Mouse (Mus musculus) heart, embryonic 14.5 days (tissue): ENCODE results near the gene Ugdh. TPM values are rescaled to one million over a fixed set of nuclear protein-coding genes. Genes with fewer than 3 reads are reported as not detected.
"Not testable (repeated sequence)": the region's sequence is repeated elsewhere in the genome, so short reads cannot be mapped to it uniquely, and the experiment has no call there.

Experiments
- ATAC-seq: fragments of 200-750 bp; cut with Nextera tagmentation; 2 replicates; pipeline ENCODE4 v1.8.0; 2017; ENCODE audit warnings: low read depth, moderate TSS enrichment; ENCODE audit not compliant: insufficient number of reproducible peaks, insufficient read depth, low FRiP score
- H3K27ac ChIP-seq, 2 experiments: fragments of 200-500 bp in 1 of 2; fragments of 300-500 bp in 1 of 2; sonication (generic) in 1 of 2; replicated peaks in 1 of 2; 2 replicates each; pipeline ENCODE4 v1.5.1; 2012 to 2014; ENCODE audit warnings: low read depth in 2 of 2, low read length in 2 of 2, control low read depth in 1 of 2, mild to moderate bottlenecking in 1 of 2, mixed read lengths in 1 of 2; ENCODE audit not compliant: control insufficient read depth in 1 of 2, insufficient read depth in 1 of 2
- H3K27me3 ChIP-seq: fragments of 300-500 bp; sonication (generic); 2 replicates; pipeline ENCODE4 v1.6.1; 2014; ENCODE audit warnings: mild to moderate bottlenecking, low read length, control low read depth; ENCODE audit not compliant: control insufficient read depth, insufficient read depth
- H3K36me3 ChIP-seq: fragments of 300-500 bp; sonication (generic); 2 replicates; pipeline ENCODE4 v1.6.1; 2014; ENCODE audit warnings: mild to moderate bottlenecking, control low read depth, low read length, mixed read lengths; ENCODE audit not compliant: control insufficient read depth, insufficient read depth
- H3K4me1 ChIP-seq, 2 experiments: fragments of 200-500 bp in 1 of 2; fragments of 300-500 bp in 1 of 2; sonication (generic) in 1 of 2; 2 replicates each; pipeline ENCODE4 v1.6.1; 2012 to 2014; ENCODE audit warnings: low read length in 2 of 2, control low read depth in 1 of 2, mixed read lengths in 1 of 2; ENCODE audit not compliant: control insufficient read depth in 2 of 2, insufficient read depth in 2 of 2
- H3K4me2 ChIP-seq: fragments of 300-500 bp; sonication (generic); 2 replicates; pipeline ENCODE4 v1.6.1; 2014; ENCODE audit warnings: mild to moderate bottlenecking, low read length
- H3K4me3 ChIP-seq, 2 experiments: fragments of 200-500 bp in 1 of 2; fragments of 300-500 bp in 1 of 2; sonication (generic) in 1 of 2; 2 replicates each; pipeline ENCODE4 v1.5.1; 2012 to 2014; ENCODE audit warnings: low read length in 2 of 2, mild to moderate bottlenecking in 2 of 2, control low read depth in 1 of 2, low read depth in 1 of 2, moderate library complexity in 1 of 2; ENCODE audit not compliant: control insufficient read depth in 1 of 2, insufficient read depth in 1 of 2
- H3K9ac ChIP-seq: fragments of 300-500 bp; sonication (generic); 2 replicates; pipeline ENCODE4 v1.6.1; 2014; ENCODE audit warnings: mild to moderate bottlenecking, low read length
- H3K9me3 ChIP-seq: fragments of 300-500 bp; sonication (generic); 2 replicates; pipeline ENCODE4 v1.6.1; 2016; ENCODE audit warnings: low read length, control low read depth; ENCODE audit not compliant: control insufficient read depth
- WGBS: fragments of 180-500 bp; shearing (Covaris S2); extraction: QIAGEN DNeasy Blood & Tissue Kit; methylation state at CpG from one replicate; pipeline ENCODE4 v1.1.7; 2014; 5-methylcytosine and 5-hydroxymethylcytosine counted together
- polyA plus RNA-seq: library from polyadenylated mRNA; unstranded; fragments of >200 nt; fragmentation: Nextera tagmentation; extraction: Ambion mirVana; gene quantifications from 2 replicates; pipeline ENCODE4 v1.2.1, GENCODE M21; 2014

Ugdh gene
- 48.7 and 59.8 TPM in 2 replicates for polyA plus RNA-seq

DNA sequence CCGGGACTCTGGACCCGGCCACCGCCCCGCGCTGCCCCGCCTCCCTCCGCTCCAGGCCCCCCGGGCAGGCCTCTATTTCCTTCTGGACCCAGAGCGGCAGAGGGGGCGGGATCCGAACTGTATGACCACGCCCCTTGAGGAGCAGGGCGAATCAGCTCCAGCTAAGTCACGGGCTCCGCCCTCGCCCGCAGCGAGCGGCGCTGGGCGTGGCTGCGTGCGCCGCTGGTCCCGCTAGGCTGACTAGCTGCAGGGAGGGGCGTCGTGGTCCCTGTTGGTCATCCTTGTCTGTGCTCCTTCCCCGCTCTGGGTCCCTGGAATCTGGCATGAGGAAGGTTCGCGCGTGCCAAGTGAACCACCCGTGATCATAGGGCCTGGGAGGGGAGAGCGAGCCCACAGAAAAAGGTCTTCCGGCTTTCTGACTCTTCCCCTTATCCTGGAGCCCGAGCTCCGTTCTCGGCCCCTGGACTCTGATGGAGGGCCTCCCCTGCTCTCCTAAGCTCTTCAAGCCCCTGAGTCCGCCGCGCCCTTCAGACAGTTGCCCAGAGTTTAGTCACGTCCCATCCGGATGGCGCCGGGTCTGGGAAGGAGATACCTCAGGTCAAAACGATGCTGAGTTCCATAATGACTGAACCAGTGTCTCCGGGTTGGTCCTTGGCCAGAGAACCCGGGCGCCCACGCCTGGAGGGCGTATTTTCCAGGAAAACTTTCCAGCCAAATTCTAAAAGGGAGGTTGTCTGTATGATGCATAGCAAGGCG lies at the start of gene Ugdh:
TSS of gene Ugdh (minus strand) at position 144 of the 756 bp plus-strand sequence.
- ATAC-seq = peak; percentile 96
- no peaks in the 10 kb centered on the region for H3K27me3 ChIP-seq
- H3K27ac ChIP-seq = peak within 1 kb of the TSS; percentile 91 to 92
- under 1% methylated on average over 44 of the region's 51 CpGs for WGBS
- no peaks in the 10 kb centered on the region for H3K9me3 ChIP-seq
- peak within 1 kb of the TSS; percentile 83 for H3K4me2 ChIP-seq
- 0 out of 2 replicates have a peak, but pooled peaks cover 4% of the 10 kb centered on the region for H3K36me3 ChIP-seq
- H3K4me3 ChIP-seq = peak within 1 kb of the TSS; percentile 59 to 92
- H3K9ac ChIP-seq = peak within 1 kb of the TSS; percentile 75
- peaks cover 3 to 22% of the 10 kb centered on the region in 2 experiments; a peak in 3 of 4 replicates for H3K4me1 ChIP-seq

DNA sequence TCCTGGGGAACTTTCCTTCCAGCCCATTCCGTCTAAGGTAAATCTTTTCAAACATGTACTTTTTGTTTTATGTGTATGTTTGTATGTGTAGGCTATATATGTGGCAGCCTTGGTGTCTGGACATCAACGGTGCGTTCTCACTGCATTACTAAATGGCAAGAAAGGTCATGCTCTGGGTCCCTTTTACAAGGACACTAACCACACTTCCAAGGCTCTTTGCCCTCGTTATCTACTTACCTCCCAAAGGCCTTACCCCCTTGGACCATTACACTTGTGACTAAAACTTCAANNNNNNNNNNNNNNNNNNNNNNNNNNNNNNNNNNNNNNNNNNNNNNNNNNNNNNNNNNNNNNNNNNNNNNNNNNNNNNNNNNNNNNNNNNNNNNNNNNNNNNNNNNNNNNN lies 47.2 kb upstream of the Ugdh start:
- Histone ChIP-seq H3K9ac (no peak overlapping the region), H3K4me1 (peaks cover 13 to 34% of the 10 kb centered on the region in 2 experiments), H3K4me3 (no peak overlapping the region), H3K36me3 (0 out of 2 replicates have a peak, but pooled peaks cover 3% of the 10 kb centered on the region), H3K4me2 (no peak overlapping the region), H3K27ac (no peak overlapping the region), H3K27me3 (no peaks in the 10 kb centered on the region), H3K9me3 (no peaks in the 10 kb centered on the region)
- WGBS = 77% methylated on average over 4 of the region's 4 CpGs
- ATAC-seq = no peak

DNA sequence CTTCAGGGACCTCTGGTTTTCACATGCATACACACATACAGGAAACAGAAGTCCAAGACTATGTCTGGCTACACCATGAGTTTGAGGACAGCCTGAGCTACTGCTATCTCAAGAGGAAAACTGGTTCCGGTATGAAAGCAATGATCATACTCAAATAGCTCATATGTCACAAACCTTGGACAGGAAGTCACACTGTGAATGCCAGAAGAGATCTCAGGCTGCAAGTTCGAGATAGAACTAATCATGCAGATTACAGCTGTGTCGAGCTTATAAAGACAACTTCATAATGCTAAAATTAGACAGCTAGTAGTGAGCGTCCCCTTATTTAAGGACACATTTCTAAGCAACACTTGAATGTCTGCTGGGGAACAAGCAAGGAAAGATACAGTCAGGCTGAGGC lies 44.8 kb upstream of the Ugdh start:
- no peaks in the 10 kb centered on the region for H3K9me3 ChIP-seq
- peak overlapping the region; percentile 29; the same call in 1 of the 2 replicates for H3K4me2 ChIP-seq
- peak overlapping the region; percentile 85 to 88 for H3K27ac ChIP-seq
- no peak overlapping the region for H3K4me3 ChIP-seq
- WGBS = 3% methylated on average over 4 of the region's 4 CpGs
- H3K4me1 ChIP-seq = peaks cover 7 to 15% of the 10 kb centered on the region in 2 experiments
- peak overlapping the region; percentile 34 for H3K9ac ChIP-seq
- no peaks in the 10 kb centered on the region for H3K27me3 ChIP-seq
- no peak for ATAC-seq
- H3K36me3 ChIP-seq = peaks cover 7% of the 10 kb centered on the region; the same call in 1 of the 2 replicates

DNA sequence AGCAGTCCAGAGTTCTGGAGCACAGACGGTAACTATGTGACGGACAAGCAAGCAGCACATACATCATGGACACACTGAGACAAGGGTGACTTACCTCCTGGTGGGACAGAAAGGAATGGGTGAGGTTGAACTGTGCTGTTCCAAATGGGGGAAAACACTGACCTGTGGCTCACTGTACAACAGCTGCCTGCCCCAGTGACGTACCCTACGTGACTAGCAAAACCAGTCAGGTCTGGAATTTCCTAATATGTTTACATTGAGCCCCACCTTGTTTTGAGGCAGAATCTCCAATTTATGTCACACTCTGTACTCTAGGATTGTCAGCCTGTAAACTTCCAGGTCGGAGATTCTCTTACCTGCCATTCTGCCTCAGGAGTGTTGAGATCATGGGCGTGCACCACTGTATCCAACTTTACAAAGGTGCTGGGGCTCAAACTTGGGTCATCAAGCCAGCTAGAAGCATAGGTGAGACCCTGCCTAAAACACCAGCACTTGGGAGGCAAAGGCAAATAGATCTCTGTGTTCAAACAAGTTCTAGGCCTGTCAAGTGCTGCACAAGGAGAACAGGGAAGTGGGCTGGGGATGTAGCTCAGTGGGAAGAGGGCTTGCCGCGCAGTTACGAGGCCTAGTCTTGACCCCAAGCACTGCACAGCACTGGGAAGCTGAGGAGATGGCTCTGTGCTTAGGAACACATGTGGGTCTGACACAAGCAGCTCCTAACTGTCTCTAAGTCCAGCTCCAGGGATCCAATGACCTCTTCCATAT lies 44.1 kb upstream of the Ugdh start:
- H3K4me3 ChIP-seq = no peak overlapping the region
- no peaks in the 10 kb centered on the region for H3K9me3 ChIP-seq
- peaks cover 7% of the 10 kb centered on the region; the same call in 1 of the 2 replicates for H3K36me3 ChIP-seq
- 87% methylated on average over 9 of the region's 9 CpGs for WGBS
- H3K9ac ChIP-seq = no peak overlapping the region
- peaks cover 7 to 15% of the 10 kb centered on the region in 2 experiments for H3K4me1 ChIP-seq
- H3K4me2 ChIP-seq = no peak overlapping the region
- no peaks in the 10 kb centered on the region for H3K27me3 ChIP-seq
- peak overlapping the region; percentile 85 to 88 for H3K27ac ChIP-seq
- no peak for ATAC-seq

DNA sequence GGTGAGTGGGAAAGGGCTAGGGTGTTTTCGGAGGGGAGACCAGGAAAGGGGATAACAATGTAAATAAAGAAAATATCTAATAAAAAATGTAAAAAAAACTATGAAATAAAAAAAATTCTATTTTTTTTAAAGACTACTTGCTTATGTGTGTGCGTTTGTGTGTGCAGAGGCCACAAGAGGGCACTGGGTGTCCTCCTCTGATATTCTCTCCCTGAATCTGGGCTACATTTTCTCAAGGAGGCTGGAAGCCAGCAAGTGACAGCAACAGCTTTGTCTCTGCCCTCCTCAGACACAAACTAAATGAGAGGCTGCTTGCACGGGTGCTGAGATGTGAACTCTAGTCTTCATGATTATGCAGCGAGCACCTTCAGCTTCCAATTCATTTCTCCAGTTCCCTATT lies 42.5 kb upstream of the Ugdh start:
- no peak for ATAC-seq
- 75% methylated on average over 4 of the region's 4 CpGs for WGBS

DNA sequence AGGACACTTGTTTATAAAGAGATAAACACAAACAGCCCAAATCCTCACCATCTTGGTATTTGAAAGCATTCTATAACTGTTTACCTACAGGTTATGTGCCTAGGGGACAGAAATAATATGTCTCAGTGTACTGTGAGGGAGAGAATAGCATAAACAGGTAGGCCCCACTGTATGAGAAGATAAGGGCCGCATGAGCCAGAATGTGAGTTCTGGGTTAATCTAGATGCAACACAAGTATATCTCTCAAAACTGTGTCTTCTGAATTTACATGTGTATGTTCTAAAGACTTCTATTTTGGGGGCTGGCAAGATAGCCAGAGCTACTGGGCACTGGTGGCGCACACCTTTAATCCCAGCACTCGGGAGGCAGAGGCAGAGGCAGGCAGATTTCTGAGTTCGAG lies 41.0 kb upstream of the Ugdh start:
- H3K9ac ChIP-seq, H3K27ac ChIP-seq, H3K4me3 ChIP-seq, H3K36me3 ChIP-seq, H3K9me3 ChIP-seq, ATAC-seq, H3K4me2 ChIP-seq, H3K27me3 ChIP-seq: not testable (repeated sequence)
- peaks cover 4 to 12% of the 10 kb centered on the region in 2 experiments for H3K4me1 ChIP-seq
- 91% methylated on average over 4 of the region's 4 CpGs for WGBS

More for the DNA sequence above, 42.5 kb upstream of the Ugdh start:
- Histone ChIP-seq H3K4me1 (peaks cover 4 to 15% of the 10 kb centered on the region in 2 experiments), H3K4me2 (no peak overlapping the region), H3K9me3 (no peaks in the 10 kb centered on the region), H3K36me3 (peaks cover 7% of the 10 kb centered on the region; the same call in 1 of the 2 replicates), H3K9ac (no peak overlapping the region), H3K27ac (no peak overlapping the region), H3K27me3 (no peaks in the 10 kb centered on the region), H3K4me3 (no peak overlapping the region)

DNA sequence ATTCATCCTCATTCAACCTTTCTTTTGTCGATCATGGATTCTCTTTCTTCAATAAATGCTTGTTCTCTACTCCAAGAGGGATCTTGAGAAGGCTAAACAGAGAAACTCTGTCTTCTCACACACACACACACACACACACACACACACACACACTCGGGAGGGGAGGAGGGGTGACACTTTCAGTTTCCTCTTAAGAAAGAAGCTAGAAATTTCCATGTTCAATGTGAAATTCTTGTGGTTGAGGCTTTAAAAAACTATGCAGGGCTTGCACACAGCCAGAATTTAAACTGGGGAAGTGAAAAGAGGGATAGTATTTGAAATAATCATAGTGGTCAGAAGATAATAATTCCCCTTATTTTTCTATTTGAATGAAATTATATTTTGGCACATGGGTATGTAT lies 40.1 kb upstream of the Ugdh start:
- Histone ChIP-seq H3K4me3 (no peak overlapping the region), H3K4me1 (peaks cover 4 to 12% of the 10 kb centered on the region in 2 experiments), H3K27me3 (no peaks in the 10 kb centered on the region), H3K9ac (no peak overlapping the region), H3K27ac (no peak overlapping the region), H3K36me3 (peaks cover 7% of the 10 kb centered on the region; the same call in 1 of the 2 replicates), H3K9me3 (no peaks in the 10 kb centered on the region), H3K4me2 (no peak overlapping the region)
- WGBS = 92% methylated on average over 2 of the region's 2 CpGs
- ATAC-seq = no peak
